Mouse (Mus musculus): ENCODE data around the gene Cpe. TPM values are rescaled to one million over a fixed set of nuclear protein-coding genes. Genes with fewer than 3 reads are reported as not detected.

Gene Cpe
- polyA plus RNA-seq, 1 experiment from 2014 or later: 498 TPM

GRCm38 (mm10) chr8:64711544-64711943, 18.7 kb upstream of the Cpe start:
- ATAC-seq (replicated peaks): no peak
- Histone ChIP-seq H3K27ac (replicated peaks) (no peak overlapping the region), H3K36me3 (peaks cover 13% of the 10 kb centered on the region), H3K9me3 (no peaks in the 10 kb centered on the region), H3K4me2 (replicated peaks) (no peak overlapping the region), H3K27me3 (no peaks in the 10 kb centered on the region), H3K4me3 (no peak overlapping the region), H3K4me1 (no peaks in the 10 kb centered on the region), H3K9ac (replicated peaks) (no peak overlapping the region)
- WGBS: 22% methylated on average over 1 of the region's 1 CpGs

GRCm38 (mm10) chr8:64707481-64707880, 14.6 kb upstream of the Cpe start:
- H3K4me1 ChIP-seq: no peaks in the 10 kb centered on the region
- H3K36me3 ChIP-seq: no peaks in the 10 kb centered on the region
- H3K9me3 ChIP-seq: no peaks in the 10 kb centered on the region
- ATAC-seq (replicated peaks): no peak
- no peaks in the 10 kb centered on the region for H3K27me3 ChIP-seq
- no peak overlapping the region for H3K4me2 ChIP-seq (replicated peaks)
- H3K27ac ChIP-seq (replicated peaks): no peak overlapping the region
- no peak overlapping the region for H3K9ac ChIP-seq (replicated peaks)
- no peak overlapping the region for H3K4me3 ChIP-seq

- H3K27ac ChIP-seq (replicated peaks): no peak overlapping the region
- H3K4me1 ChIP-seq: no peaks in the 10 kb centered on the region
- H3K9me3 ChIP-seq: no peaks in the 10 kb centered on the region
Measured at GRCm38 (mm10) chr8:64703191-64703590, 10.3 kb upstream of the Cpe start.

DNA sequence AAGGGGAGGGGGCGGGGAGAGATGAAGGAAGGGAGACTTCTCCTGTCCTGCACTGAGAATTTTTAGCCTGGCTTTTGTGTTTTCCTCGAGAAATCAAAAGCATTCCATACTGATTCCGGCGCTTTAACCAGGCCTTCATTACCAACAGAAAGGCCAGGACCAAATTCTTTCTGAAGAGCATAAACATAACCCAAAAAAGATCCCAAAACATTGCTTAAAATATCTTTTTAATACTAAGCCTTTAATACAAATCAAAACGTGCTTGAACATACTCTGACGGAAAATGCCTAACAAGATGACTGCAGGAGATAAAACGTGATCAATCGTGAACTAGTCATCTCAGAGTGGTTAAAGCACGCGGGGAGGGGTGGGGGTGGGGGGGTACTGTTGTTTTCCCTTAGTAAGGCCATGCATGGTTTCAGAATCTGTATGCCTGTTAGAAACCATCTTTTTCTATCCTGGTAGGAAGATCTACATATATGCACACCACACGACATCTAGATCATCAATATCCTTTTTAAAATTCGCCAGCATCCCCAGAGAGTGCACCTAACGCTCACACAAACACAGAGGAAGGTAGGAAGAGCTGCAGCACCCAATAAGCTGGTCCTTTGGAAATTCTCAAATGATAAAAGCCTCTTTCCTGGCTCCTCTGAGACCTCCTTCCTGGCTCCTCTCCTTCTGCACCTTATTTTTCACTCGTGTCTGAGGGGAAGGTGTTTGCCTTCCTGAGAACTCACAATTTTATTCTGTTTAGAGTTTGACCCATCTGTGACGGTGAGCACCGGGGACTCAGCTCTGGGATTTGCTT, 1.1 kb downstream of the Cpe start:
- ATAC-seq (replicated peaks): peak; percentile 2; the same call in 1 of the 2 replicates
- Histone ChIP-seq H3K27me3 (no peaks in the 10 kb centered on the region), H3K4me1 (peaks cover 41% of the 10 kb centered on the region), H3K36me3 (no peaks in the 10 kb centered on the region), H3K27ac (replicated peaks) (peak overlapping the region; percentile 98), H3K9me3 (no peaks in the 10 kb centered on the region), H3K4me2 (replicated peaks) (peak overlapping the region; percentile 56), H3K9ac (replicated peaks) (peak overlapping the region; percentile 93), H3K4me3 (peak overlapping the region; percentile 70)
- 3% methylated on average over 16 of the region's 16 CpGs for WGBS

More at GRCm38 (mm10) chr8:64703191-64703590, 10.3 kb upstream of the Cpe start:
- Histone ChIP-seq H3K4me2 (replicated peaks) (no peak overlapping the region), H3K4me3 (no peak overlapping the region), H3K9ac (replicated peaks) (no peak overlapping the region), H3K36me3 (no peaks in the 10 kb centered on the region), H3K27me3 (no peaks in the 10 kb centered on the region)
- 94% methylated on average over 1 of the region's 1 CpGs for WGBS
- ATAC-seq (replicated peaks): no peak

DNA sequence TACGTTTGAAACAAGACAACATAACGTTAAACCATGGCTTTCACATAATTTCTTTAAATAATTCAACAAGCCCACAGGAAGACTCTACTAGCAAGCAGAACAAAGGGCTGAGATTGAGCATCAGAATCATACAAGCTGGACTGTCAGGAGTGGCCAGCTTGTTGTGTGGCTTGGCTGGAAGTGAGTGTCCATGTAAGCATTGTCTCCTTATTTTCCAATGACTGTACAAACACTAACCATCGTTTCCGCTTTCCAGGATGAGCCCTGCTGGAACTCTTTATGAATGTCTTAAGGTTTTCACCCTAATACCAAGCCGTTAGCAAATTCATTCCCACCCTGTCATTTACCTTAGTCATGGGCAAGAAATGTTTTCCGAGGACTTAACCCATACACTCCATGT, 2.0 kb downstream of the Cpe start:
- H3K4me2 ChIP-seq (replicated peaks): peak overlapping the region; percentile 56
- no peaks in the 10 kb centered on the region for H3K27me3 ChIP-seq
- H3K27ac ChIP-seq (replicated peaks): peak overlapping the region; percentile 12; the same call in 1 of the 2 replicates
- WGBS: 52% methylated on average over 6 of the region's 6 CpGs
- H3K4me1 ChIP-seq: peaks cover 45% of the 10 kb centered on the region
- peak overlapping the region; percentile 70 for H3K4me3 ChIP-seq
- 0 out of 2 replicates have a peak overlapping the region, but pooled peaks have one; percentile 93 for H3K9ac ChIP-seq (replicated peaks)
- H3K9me3 ChIP-seq: no peaks in the 10 kb centered on the region
- no peaks in the 10 kb centered on the region for H3K36me3 ChIP-seq
- no peak for ATAC-seq (replicated peaks)

DNA sequence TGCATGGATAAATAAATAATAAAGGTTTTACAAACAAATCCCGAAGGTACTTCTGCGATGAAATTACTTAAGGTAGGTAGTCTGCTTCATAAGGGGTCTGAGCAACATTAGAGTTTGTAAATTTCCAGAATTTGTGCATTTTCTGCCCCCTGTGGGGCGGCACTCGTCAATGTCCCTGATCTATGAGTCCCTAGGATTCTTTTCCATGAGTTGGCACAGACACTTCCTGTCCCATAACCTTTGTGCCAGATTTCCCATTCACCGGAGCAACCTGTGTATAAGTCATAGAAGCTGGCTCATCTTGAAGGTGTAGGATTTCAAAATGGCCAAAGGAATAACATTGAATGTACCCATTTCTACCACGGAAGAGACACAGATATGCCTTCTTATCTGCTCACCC, 2.5 kb downstream of the Cpe start:
- no peaks in the 10 kb centered on the region for H3K27me3 ChIP-seq
- no peaks in the 10 kb centered on the region for H3K9me3 ChIP-seq
- no peaks in the 10 kb centered on the region for H3K36me3 ChIP-seq
- 0 out of 2 replicates have a peak overlapping the region, but pooled peaks have one; percentile 93 for H3K9ac ChIP-seq (replicated peaks)
- ATAC-seq (replicated peaks): no peak
- H3K4me1 ChIP-seq: peaks cover 45% of the 10 kb centered on the region
- no peak overlapping the region for H3K27ac ChIP-seq (replicated peaks)
- H3K4me2 ChIP-seq (replicated peaks): peak overlapping the region; percentile 56
- peak overlapping the region; percentile 70 for H3K4me3 ChIP-seq
- 76% methylated on average over 6 of the region's 6 CpGs for WGBS

- no peak overlapping the region for H3K9ac ChIP-seq (replicated peaks)
- no peak for ATAC-seq (replicated peaks)
- H3K27ac ChIP-seq (replicated peaks): no peak overlapping the region
- H3K4me3 ChIP-seq: no peak overlapping the region
- no peaks in the 10 kb centered on the region for H3K9me3 ChIP-seq
- H3K4me2 ChIP-seq (replicated peaks): no peak overlapping the region
- H3K4me1 ChIP-seq: peaks cover 45% of the 10 kb centered on the region
- WGBS: 45% methylated on average over 4 of the region's 4 CpGs
- no peaks in the 10 kb centered on the region for H3K36me3 ChIP-seq
- no peaks in the 10 kb centered on the region for H3K27me3 ChIP-seq
Measured at GRCm38 (mm10) chr8:64688741-64689140, 4.1 kb downstream of the Cpe start.

GRCm38 (mm10) chr8:64688161-64688560, 4.7 kb downstream of the Cpe start:
- H3K4me3 ChIP-seq: no peak overlapping the region
- H3K36me3 ChIP-seq: no peaks in the 10 kb centered on the region
- 67% methylated on average over 3 of the region's 3 CpGs for WGBS
- H3K9ac ChIP-seq (replicated peaks): no peak overlapping the region
- H3K27me3 ChIP-seq: no peaks in the 10 kb centered on the region
- peaks cover 39% of the 10 kb centered on the region for H3K4me1 ChIP-seq
- no peak overlapping the region for H3K4me2 ChIP-seq (replicated peaks)
- H3K9me3 ChIP-seq: no peaks in the 10 kb centered on the region
- ATAC-seq (replicated peaks): no peak
- no peak overlapping the region for H3K27ac ChIP-seq (replicated peaks)

GRCm38 (mm10) chr8:64682501-64682900, 10.4 kb downstream of the Cpe start:
- no peak overlapping the region for H3K27ac ChIP-seq (replicated peaks)
- WGBS: 82% methylated on average over 3 of the region's 3 CpGs
- H3K4me3 ChIP-seq: no peak overlapping the region
- ATAC-seq (replicated peaks): no peak
- no peaks in the 10 kb centered on the region for H3K9me3 ChIP-seq
- no peaks in the 10 kb centered on the region for H3K27me3 ChIP-seq
- H3K36me3 ChIP-seq: no peaks in the 10 kb centered on the region
- H3K4me1 ChIP-seq: 0 out of 2 replicates have a peak, but pooled peaks cover 4% of the 10 kb centered on the region
- H3K4me2 ChIP-seq (replicated peaks): no peak overlapping the region
- no peak overlapping the region for H3K9ac ChIP-seq (replicated peaks)

DNA sequence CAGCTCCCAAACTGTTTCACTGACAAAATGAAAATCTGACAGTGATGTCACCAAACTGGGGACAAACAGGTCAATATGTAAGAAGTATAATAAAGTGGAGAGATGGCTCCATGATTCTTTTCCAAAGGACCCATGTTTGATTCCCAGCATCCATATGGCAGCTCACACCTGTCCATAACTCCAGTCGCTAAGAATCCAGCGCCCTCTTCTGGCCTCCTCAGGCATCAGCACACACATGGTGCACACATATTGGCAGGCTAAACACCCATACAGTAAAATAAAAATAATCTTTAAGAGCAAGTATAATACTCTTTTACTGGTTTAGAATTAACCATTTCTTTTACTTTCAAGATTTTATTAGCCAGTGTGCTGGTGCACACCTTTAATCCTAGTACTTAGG, 16.5 kb downstream of the Cpe start:
- Histone ChIP-seq H3K4me2 (replicated peaks) (no peak overlapping the region), H3K9me3 (no peaks in the 10 kb centered on the region), H3K36me3 (no peaks in the 10 kb centered on the region), H3K27me3 (no peaks in the 10 kb centered on the region), H3K4me1 (peaks cover 6% of the 10 kb centered on the region; the same call in 1 of the 2 replicates), H3K9ac (replicated peaks) (no peak overlapping the region), H3K4me3 (no peak overlapping the region), H3K27ac (replicated peaks) (no peak overlapping the region)
- ATAC-seq (replicated peaks): no peak
- WGBS: 85% methylated on average over 2 of the region's 2 CpGs

DNA sequence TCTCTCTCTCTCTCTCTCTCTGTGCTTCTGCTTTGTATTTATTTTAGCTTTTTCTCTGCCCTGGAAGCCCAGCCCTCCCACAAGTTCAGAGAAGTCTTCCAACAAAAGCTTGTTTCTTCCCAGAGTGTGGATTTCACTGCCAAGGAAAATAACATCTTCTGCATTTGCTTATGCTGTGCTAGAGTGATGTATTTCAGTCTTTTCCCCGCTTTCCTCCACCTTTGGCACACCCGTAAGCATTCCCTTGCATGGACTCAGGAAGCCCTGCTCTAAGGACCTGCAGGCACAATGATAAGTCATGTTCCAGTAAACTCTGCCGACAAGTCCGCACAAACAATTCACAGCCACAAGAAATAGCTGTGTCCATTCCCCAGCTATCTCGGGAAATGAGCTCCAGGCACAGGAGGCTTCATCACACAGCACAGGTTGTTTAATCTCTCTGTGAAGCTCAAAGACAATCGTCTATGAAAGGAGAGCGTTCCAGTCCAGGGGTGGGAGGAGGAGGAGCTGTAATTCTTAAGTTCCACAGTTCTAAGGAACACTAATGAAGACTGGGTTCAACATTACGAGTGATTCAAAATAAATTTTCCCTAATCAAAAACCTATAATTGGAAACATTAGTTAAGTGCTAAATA, 17.8 kb downstream of the Cpe start:
- Histone ChIP-seq H3K4me2 (replicated peaks) (no peak overlapping the region), H3K4me3 (no peak overlapping the region), H3K9ac (replicated peaks) (no peak overlapping the region), H3K36me3 (no peaks in the 10 kb centered on the region), H3K27me3 (no peaks in the 10 kb centered on the region), H3K4me1 (peaks cover 6% of the 10 kb centered on the region; the same call in 1 of the 2 replicates), H3K9me3 (no peaks in the 10 kb centered on the region), H3K27ac (replicated peaks) (no peak overlapping the region)
- no peak for ATAC-seq (replicated peaks)
- WGBS: 65% methylated on average over 8 of the region's 8 CpGs

GRCm38 (mm10) chr8:64672920-64673319, 19.9 kb downstream of the Cpe start:
- 74% methylated on average over 2 of the region's 2 CpGs for WGBS
- Histone ChIP-seq H3K9me3 (no peaks in the 10 kb centered on the region), H3K4me3 (no peak overlapping the region), H3K27ac (replicated peaks) (no peak overlapping the region), H3K27me3 (no peaks in the 10 kb centered on the region), H3K4me1 (peaks cover 6% of the 10 kb centered on the region; the same call in 1 of the 2 replicates), H3K36me3 (no peaks in the 10 kb centered on the region), H3K4me2 (replicated peaks) (no peak overlapping the region), H3K9ac (replicated peaks) (no peak overlapping the region)
- ATAC-seq (replicated peaks): no peak

Measured in forebrain, embryonic 15.5 days (tissue).